Mouse (Mus musculus) MEL (cell line): ENCODE measurements around the gene Vps72. TPM values are rescaled to one million over a fixed set of nuclear protein-coding genes. Genes with fewer than 3 reads are reported as not detected.

Source experiments
- DNase-seq: peaks from one replicate; pipeline ENCODE4 v3.0.0; 2011; ENCODE audit warnings: low read depth, low spot score
- H3K27ac ChIP-seq: 2 replicates; pipeline ENCODE4 v1.5.1; 2012; ENCODE audit warnings: low read depth, mild to moderate bottlenecking, control low read depth, low read length, moderate library complexity; ENCODE audit not compliant: control insufficient read depth
- H3K27me3 ChIP-seq, 2 experiments: fragments of 150-350 bp in 1 of 2; sonication (generic) in 1 of 2; 2 replicates each; pipeline ENCODE4 v1.6.1; 2012; ENCODE audit warnings: low read length in 2 of 2, mild to moderate bottlenecking in 2 of 2, improper control_type of control experiment in 1 of 2, moderate library complexity in 1 of 2; ENCODE audit not compliant: insufficient read depth in 2 of 2, control insufficient read depth in 1 of 2
- H3K36me3 ChIP-seq, 2 experiments: 2 replicates each; pipeline ENCODE4 v1.6.1; 2012 to 2014; ENCODE audit warnings: low read length in 2 of 2, improper control_type of control experiment in 1 of 2, inconsistent platforms in 1 of 2, mild to moderate bottlenecking in 1 of 2; ENCODE audit not compliant: insufficient read depth in 2 of 2, control insufficient read depth in 1 of 2
- H3K4me1 ChIP-seq, 2 experiments: fragments of 150-350 bp in 1 of 2; sonication (generic) in 1 of 2; 2 replicates each; pipeline ENCODE4 v1.6.1; 2012; ENCODE audit warnings: low read length in 2 of 2, improper control_type of control experiment in 1 of 2, mild to moderate bottlenecking in 1 of 2; ENCODE audit not compliant: insufficient read depth in 2 of 2, control insufficient read depth in 1 of 2
- H3K4me3 ChIP-seq, 2 experiments: fragments of 150-350 bp in 1 of 2; sonication (generic) in 1 of 2; 2 replicates each; pipeline ENCODE4 v1.5.1; 2012; ENCODE audit warnings: low read depth in 2 of 2, low read length in 2 of 2, mild to moderate bottlenecking in 2 of 2, moderate library complexity in 2 of 2, control low read depth in 1 of 2, improper control_type of control experiment in 1 of 2; ENCODE audit not compliant: control insufficient read depth in 1 of 2, insufficient read depth in 1 of 2
- H3K79me2 ChIP-seq: 2 replicates; pipeline ENCODE4 v1.6.1; 2012; ENCODE audit warnings: mild to moderate bottlenecking, low read length, moderate library complexity; ENCODE audit not compliant: control insufficient read depth, poor library complexity, insufficient read depth
- H3K9ac ChIP-seq: 2 replicates; pipeline ENCODE4 v1.6.1; 2012; ENCODE audit warnings: low read depth, mild to moderate bottlenecking, control low read depth, low read length, moderate library complexity; ENCODE audit not compliant: control insufficient read depth, poor library complexity, severe bottlenecking
- H3K9me3 ChIP-seq: fragments of 150-350 bp; sonication (generic); replicated peaks from 2 replicates; pipeline ENCODE4 v1.6.1; 2012; ENCODE audit warnings: mild to moderate bottlenecking, low read length, improper control_type of control experiment, moderate library complexity; ENCODE audit not compliant: insufficient read depth
- CTCF ChIP-seq, 3 experiments: IDR thresholded peaks in 2 of 3; conservative IDR thresholded peaks in 1 of 3; 2 replicates each; pipeline ENCODE4 v1.5.1; 2011 to 2012; ENCODE audit warnings: low read length in 3 of 3, low read depth in 2 of 3, mild to moderate bottlenecking in 2 of 3, improper control_type of control experiment in 1 of 3, inconsistent platforms in 1 of 3, mixed read lengths in 1 of 3, moderate library complexity in 1 of 3; ENCODE audit not compliant: control insufficient read depth in 1 of 3, insufficient read depth in 1 of 3, poor library complexity in 1 of 3, severe bottlenecking in 1 of 3
- ETS1 ChIP-seq: IDR thresholded peaks from 2 replicates; pipeline ENCODE4 v1.6.1; 2012; ENCODE audit warnings: low read depth, mild to moderate bottlenecking, inconsistent platforms, low read length, improper control_type of control experiment, moderate library complexity
- GATA1 ChIP-seq: IDR thresholded peaks from 2 replicates; pipeline ENCODE4 v1.6.1; 2011; ENCODE audit warnings: low read depth, low read length, improper control_type of control experiment
- HCFC1 ChIP-seq: IDR thresholded peaks from 2 replicates; pipeline ENCODE4 v1.6.1; 2012; ENCODE audit warnings: low read depth, mild to moderate bottlenecking, inconsistent platforms, low read length, improper control_type of control experiment, moderate library complexity
- JUND ChIP-seq: IDR thresholded peaks from 2 replicates; pipeline ENCODE4 v1.6.1; 2011; ENCODE audit warnings: low read depth, mild to moderate bottlenecking, improper control_type of control experiment, low read length
- KAT2A ChIP-seq: conservative IDR thresholded peaks from 2 replicates; pipeline ENCODE4 v1.6.1; 2012; ENCODE audit warnings: low read depth, low read length, improper control_type of control experiment, inconsistent platforms
- MAFK ChIP-seq: IDR thresholded peaks from 2 replicates; pipeline ENCODE4 v1.6.1; 2011; ENCODE audit warnings: low read depth, mild to moderate bottlenecking, low read length, improper control_type of control experiment, borderline replicate concordance
- MEF2A ChIP-seq: IDR thresholded peaks from 2 replicates; pipeline ENCODE4 v1.6.1; 2014; ENCODE audit warnings: low read depth, mild to moderate bottlenecking, inconsistent platforms, low read length, improper control_type of control experiment; ENCODE audit not compliant: poor library complexity, insufficient replicate concordance, severe bottlenecking; ENCODE audit errors: extremely low read depth
- MYC ChIP-seq: IDR thresholded peaks from 2 replicates; pipeline ENCODE4 v1.6.1; 2011; ENCODE audit warnings: low read depth, mild to moderate bottlenecking, low read length, improper control_type of control experiment, moderate library complexity
- NRF1 ChIP-seq: IDR thresholded peaks from 2 replicates; pipeline ENCODE4 v1.6.1; 2014; ENCODE audit warnings: low read depth, mild to moderate bottlenecking, inconsistent platforms, low read length, improper control_type of control experiment, moderate library complexity; ENCODE audit not compliant: poor library complexity, insufficient read depth, severe bottlenecking
- POLR2A ChIP-seq, 2 experiments: IDR thresholded peaks; 2 replicates each; pipeline ENCODE4 v1.6.1; 2011 to 2012; ENCODE audit warnings: low read length in 2 of 2, mild to moderate bottlenecking in 2 of 2, control low read depth in 1 of 2, improper control_type of control experiment in 1 of 2, low read depth in 1 of 2, moderate library complexity in 1 of 2; ENCODE audit not compliant: control insufficient read depth in 1 of 2, insufficient read depth in 1 of 2, poor library complexity in 1 of 2
- SMC3 ChIP-seq: IDR thresholded peaks from 2 replicates; pipeline ENCODE4 v1.6.1; 2011; ENCODE audit warnings: low read depth, low read length, improper control_type of control experiment
- TBP ChIP-seq: IDR thresholded peaks from 2 replicates; pipeline ENCODE4 v1.8.0; 2011; ENCODE audit warnings: low read depth, low read length, improper control_type of control experiment
- TCF12 ChIP-seq: IDR thresholded peaks from 2 replicates; pipeline ENCODE4 v1.6.1; 2014; ENCODE audit warnings: low read depth, mild to moderate bottlenecking, inconsistent platforms, low read length, improper control_type of control experiment, moderate library complexity
- USF2 ChIP-seq, 2 experiments: IDR thresholded peaks; 2 replicates each; pipeline ENCODE4 v1.6.1; 2011 to 2012; ENCODE audit warnings: improper control_type of control experiment in 2 of 2, low read length in 2 of 2, borderline replicate concordance in 1 of 2, inconsistent platforms in 1 of 2, low read depth in 1 of 2, mild to moderate bottlenecking in 1 of 2; ENCODE audit not compliant: insufficient read depth in 1 of 2
- ZC3H11A ChIP-seq: IDR thresholded peaks from 2 replicates; pipeline ENCODE4 v1.6.1; 2012; ENCODE audit warnings: low read depth, mild to moderate bottlenecking, inconsistent platforms, low read length, improper control_type of control experiment
- ZMIZ1 ChIP-seq: IDR thresholded peaks from 2 replicates; pipeline ENCODE4 v1.6.1; 2012; ENCODE audit warnings: low read depth, mild to moderate bottlenecking, inconsistent platforms, low read length, improper control_type of control experiment, moderate library complexity
- ZNF384 ChIP-seq: IDR thresholded peaks from 2 replicates; pipeline ENCODE4 v1.6.1; 2012; ENCODE audit warnings: low read depth, mild to moderate bottlenecking, inconsistent platforms, low read length, improper control_type of control experiment
- polyA plus RNA-seq, 2 experiments: library from polyadenylated mRNA; stranded (reverse) in 1 of 2; unstranded in 1 of 2; fragments of >175 nt in 1 of 2; fragments of >200 nt in 1 of 2; gene quantifications; 2 replicates each; pipeline versions ENCODE4 v1.2.1 to v1.2.4; 2012; ENCODE audit warnings: low replicate concordance in 2 of 2, low read depth in 1 of 2; ENCODE audit not compliant: insufficient read length in 2 of 2, insufficient read depth in 1 of 2, missing spikeins in 1 of 2
- total RNA-seq: library from RNA; depleted of rRNA; stranded (reverse); fragments of 300-350 nt; gene quantifications from 2 replicates; pipeline ENCODE4 v1.2.3, GENCODE M21; 2012

Vps72 gene
- total and polyA plus RNA-seq, 3 experiments, result 128 to 416 (median 266) TPM

DNA sequence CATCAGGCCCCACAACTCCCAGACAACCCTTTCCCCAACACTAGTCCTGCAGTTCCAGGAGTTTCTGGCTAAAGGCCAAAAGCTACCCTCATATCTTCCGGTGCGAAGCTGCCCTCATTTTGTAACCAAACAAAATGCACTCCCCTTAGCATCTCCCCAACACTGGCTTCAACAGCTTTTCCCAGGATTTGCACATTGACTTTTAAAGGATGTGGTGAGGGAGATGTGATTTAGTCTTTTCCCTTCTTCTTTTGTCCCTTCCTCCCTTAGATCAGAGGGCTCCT, 51.5 kb downstream of the Vps72 start:
- no peak for DNase-seq
- H3K4me3 ChIP-seq, result no peak overlapping the region
- no peaks in the 10 kb centered on the region for H3K9me3 ChIP-seq
- TF ChIP-seq ZC3H11A, result no peak
- no peak for TF ChIP-seq ETS1
- no peak for TF ChIP-seq POLR2A (IDR thresholded peaks at IDR 0.05; ENCODE audit: control insufficient read depth in 1 of 2, insufficient read depth in 1 of 2, low read depth in 1 of 2, low read length in 2 of 2, poor library complexity in 1 of 2)
- TF ChIP-seq TCF12, result no peak
- H3K27ac ChIP-seq, result no peak overlapping the region
- peaks cover 7 to 26% of the 10 kb centered on the region in 2 experiments for H3K4me1 ChIP-seq
- H3K9ac ChIP-seq, result no peak overlapping the region
- H3K27me3 ChIP-seq, result no peaks in the 10 kb centered on the region; a peak in 1 of 4 replicates
- H3K79me2 ChIP-seq, result no peaks in the 10 kb centered on the region
- H3K36me3 ChIP-seq, result peaks cover 0 to 12% of the 10 kb centered on the region in 2 experiments; a peak in 2 of 4 replicates

DNA sequence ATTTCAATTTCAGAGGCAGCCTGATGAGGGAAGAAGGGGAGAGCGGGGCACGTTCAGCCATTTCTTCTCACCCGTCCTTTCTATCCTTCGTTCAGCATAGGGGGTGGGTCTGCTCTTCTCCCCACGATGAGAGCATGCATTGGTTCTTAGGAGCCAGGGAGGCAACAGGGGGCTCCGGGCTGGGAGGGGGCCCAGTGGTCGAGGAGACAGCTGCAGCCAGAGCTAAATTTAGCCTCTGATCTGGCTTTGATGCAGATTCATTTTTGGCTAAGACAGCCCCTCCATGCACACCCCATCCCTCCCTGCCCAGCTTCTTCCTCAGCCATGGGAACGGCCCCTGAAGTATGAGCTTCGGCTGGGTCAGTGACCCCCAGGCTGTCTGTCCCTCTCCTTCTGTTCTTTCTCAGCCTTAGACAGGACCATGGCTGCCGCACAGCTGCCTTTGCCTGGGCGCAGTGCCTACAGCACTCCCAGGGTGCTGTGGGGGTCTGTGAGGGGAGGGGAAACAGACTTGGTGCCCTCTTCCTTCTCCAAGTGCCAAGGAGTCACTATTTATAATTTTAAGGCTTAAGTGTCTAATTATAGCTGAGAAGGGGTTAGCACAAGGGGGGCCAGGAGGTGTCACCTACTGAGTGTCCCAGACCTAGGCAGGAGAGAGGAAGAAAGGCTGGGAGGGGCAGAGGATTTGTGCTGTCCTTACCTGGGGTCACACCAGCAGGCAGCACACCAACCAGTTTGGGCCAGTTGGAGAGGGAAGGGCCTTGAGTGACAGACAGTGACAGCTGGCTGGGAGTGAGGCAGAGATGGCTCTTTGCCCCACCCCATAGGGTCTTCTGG, 52.8 kb downstream of the Vps72 start:
- TF ChIP-seq MEF2A (no peak), USF2 (IDR thresholded peaks at IDR 0.05; ENCODE audit: borderline replicate concordance in 1 of 2, insufficient read depth in 1 of 2, low read depth in 1 of 2, low read length in 2 of 2) (no peak), GATA1 (no peak), MAFK (no peak), JUND (no peak), MYC (no peak), SMC3 (no peak), KAT2A (no peak), ZNF384 (no peak), TBP (no peak), NRF1 (no peak), ZMIZ1 (no peak), CTCF (IDR thresholded peaks at IDR 0.05 in 2 of 3, conservative IDR thresholded peaks at IDR 0.05 in 1 of 3; ENCODE audit: control insufficient read depth in 1 of 3, insufficient read depth in 1 of 3, low read depth in 2 of 3, low read length in 3 of 3, poor library complexity in 1 of 3, severe bottlenecking in 1 of 3) (no peak), POLR2A (IDR thresholded peaks at IDR 0.05; ENCODE audit: control insufficient read depth in 1 of 2, insufficient read depth in 1 of 2, low read depth in 1 of 2, low read length in 2 of 2, poor library complexity in 1 of 2) (no peak), HCFC1 (no peak)
- TF ChIP-seq, all 39 proteins: peak for 0

More for the DNA sequence above, 52.8 kb downstream of the Vps72 start:
- Histone ChIP-seq H3K36me3 (peaks cover 0 to 12% of the 10 kb centered on the region in 2 experiments; a peak in 2 of 4 replicates), H3K4me3 (no peak overlapping the region), H3K9me3 (no peaks in the 10 kb centered on the region), H3K9ac (no peak overlapping the region), H3K27me3 (no peaks in the 10 kb centered on the region), H3K27ac (no peak overlapping the region), H3K4me1 (peaks cover 7 to 26% of the 10 kb centered on the region in 2 experiments), H3K79me2 (no peaks in the 10 kb centered on the region)
- DNase-seq, result no peak
